Mouse (Mus musculus) left cerebral cortex, postnatal 36 days (tissue): ENCODE results near the gene Ssxb8. TPM values are rescaled to one million over a fixed set of nuclear protein-coding genes. Genes with fewer than 3 reads are reported as not detected.
A peak's percentile ranks its signal among the peaks of the same experiment; 100 is the strongest.
"Not testable (repeated sequence)": the region's sequence is repeated elsewhere in the genome, so short reads cannot be mapped to it uniquely, and the experiment has no call there.

Experiments used
- DNase-seq, 2 experiments: peaks; one replicate each; pipeline ENCODE4 v3.0.0; 2021 to 2022; ENCODE audit warnings: low spot score in 2 of 2, mixed read lengths in 1 of 2
- intact Hi-C: fragments of 180-260 bp; cut with DNase I; formaldehyde crosslinking; loops from one replicate; pipeline ENCODE4 v1.15.1; 2025
- total RNA-seq, 2 experiments: library from RNA; stranded (reverse); gene quantifications; 2 replicates each; pipeline ENCODE4 v1.2.3; 2021

The Ssxb8 gene
- total RNA-seq = not detected

DNA sequence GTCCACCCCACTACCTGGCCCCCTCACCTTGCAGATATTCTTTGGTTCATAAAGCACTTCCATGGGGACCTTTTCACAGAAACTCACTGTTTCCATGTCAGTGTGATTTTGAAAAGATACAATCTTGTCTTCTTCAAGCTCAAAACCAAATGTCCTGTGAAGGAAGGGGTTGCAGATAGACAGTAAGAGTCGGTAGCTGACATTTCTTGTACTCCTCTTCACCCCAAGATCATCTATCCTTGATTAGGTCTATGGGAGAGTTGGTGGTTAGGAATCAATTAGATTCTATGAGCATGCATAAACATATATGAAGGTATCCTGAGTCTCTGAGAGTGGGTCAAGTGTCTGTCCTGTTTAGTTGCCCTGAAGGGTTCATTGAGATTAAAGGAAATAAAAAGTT is at the start of gene Ssxb8:
Gene Ssxb8, minus strand, starts transcription at position 101 of the 400 bp plus-strand sequence.
- intact Hi-C loops, DNase-seq: not testable (repeated sequence)

GRCm38 (mm10) chrX:8732907-8733306 is 42.3 kb upstream of the Ssxb8 start:
- intact Hi-C loops = loop anchor here (5.0 kb wide), 1 partner anchor 121 kb away; no protein-coding TSS in a partner anchor
- DNase-seq = peak in 1 of 2 experiments; percentile 8

- intact Hi-C loops = no loop called here
- DNase-seq = no peak
Measured at GRCm38 (mm10) chrX:8663085-8663484, 27.6 kb downstream of the Ssxb8 start.

Other genes with a start within 250 kb of the Ssxb8 start
- not detected for gene Ssxb2, start 229.1 kb downstream of the Ssxb8 start, total RNA-seq
- gene Gm14459, start 165.9 kb downstream of the Ssxb8 start, total RNA-seq = not detected
- not detected for gene Ssxb6, start 142.6 kb downstream of the Ssxb8 start, total RNA-seq
- gene Ssxb3, start 99.0 kb downstream of the Ssxb8 start, total RNA-seq = not detected
- gene Ssx9, start 57.6 kb upstream of the Ssxb8 start, total RNA-seq = not detected
- not detected for gene Ssxb5, start 112.8 kb upstream of the Ssxb8 start, total RNA-seq
- gene Gm6592, start 153.2 kb upstream of the Ssxb8 start, total RNA-seq = not detected
- gene Gm5751, start 183.4 kb upstream of the Ssxb8 start, total RNA-seq = not detected
- gene B630019K06Rik, start 201.5 kb upstream of the Ssxb8 start, total RNA-seq = 10 to 100 TPM; 29.4 to 34.5 TPM